Mouse (Mus musculus) c-Kit-positive CD71-negative TER-119-negative erythroid progenitor cells, embryonic 14.5 days (primary cell): ENCODE data around the gene Zfp512.
"Not testable (repeated sequence)": the region's sequence is repeated elsewhere in the genome, so short reads cannot be mapped to it uniquely, and the experiment has no call there.

ENCODE experiments used
- DNase-seq: peaks from one replicate; pipeline ENCODE4 v3.0.0-alpha.2; 2013; ENCODE audit warnings: low read depth

Gene Zfp512

DNA sequence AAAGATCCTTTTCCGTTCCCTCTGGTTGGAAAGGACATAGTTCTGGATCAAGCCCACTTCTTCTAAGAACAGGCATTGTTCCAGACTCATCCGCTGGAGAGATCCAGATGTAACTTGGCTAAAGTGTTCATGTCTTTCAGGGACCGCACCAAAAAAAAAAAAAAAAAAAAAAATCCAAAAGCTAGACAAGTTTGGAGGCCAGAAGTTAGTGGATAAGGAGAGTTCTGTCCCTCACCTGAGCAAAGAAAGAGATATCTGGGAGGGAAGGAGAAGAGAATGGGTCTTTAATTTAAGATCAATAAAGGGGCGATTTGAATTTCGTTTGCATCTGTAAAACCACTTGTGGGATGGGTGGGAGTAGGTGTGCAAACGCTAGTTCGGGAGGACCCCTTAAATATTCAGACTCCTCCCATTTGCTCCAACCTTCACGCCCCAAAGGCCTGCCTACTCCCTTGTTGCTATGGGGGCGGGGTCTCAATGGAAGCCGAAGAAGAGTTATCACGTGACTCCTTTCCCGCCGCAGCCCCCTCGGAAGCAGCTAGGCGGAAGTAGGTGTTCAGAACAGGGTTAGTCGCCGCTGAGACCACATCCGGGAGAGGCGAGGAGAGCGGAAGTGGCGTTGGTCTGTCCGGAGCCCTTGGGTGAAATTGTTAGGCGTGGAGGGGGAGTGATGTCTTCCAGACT, at the start of gene Zfp512:
Gene Zfp512, plus strand, starts transcription at position 554 of the 684 bp plus-strand sequence.
- peak; percentile 91 for DNase-seq

DNA sequence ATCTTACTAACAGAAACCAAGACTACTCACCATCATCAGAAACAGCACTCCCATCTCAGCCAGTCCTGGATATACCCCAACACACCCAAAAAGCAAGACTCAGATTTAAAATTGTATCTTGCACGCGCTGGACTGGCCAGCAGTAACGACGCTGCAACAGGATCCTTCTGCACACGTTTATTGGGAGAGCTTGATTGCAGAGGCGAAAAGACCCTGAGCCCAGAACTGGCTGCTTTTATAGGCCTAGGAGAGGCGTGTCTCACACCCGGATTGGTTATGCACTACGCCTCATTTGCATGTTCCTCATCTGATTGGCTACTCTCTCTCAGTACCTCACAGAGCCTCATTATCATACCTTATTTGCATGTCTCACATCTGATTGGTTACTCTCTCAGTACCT, 17.5 kb upstream of the Zfp512 start:
- DNase-seq = not testable (repeated sequence)

DNA sequence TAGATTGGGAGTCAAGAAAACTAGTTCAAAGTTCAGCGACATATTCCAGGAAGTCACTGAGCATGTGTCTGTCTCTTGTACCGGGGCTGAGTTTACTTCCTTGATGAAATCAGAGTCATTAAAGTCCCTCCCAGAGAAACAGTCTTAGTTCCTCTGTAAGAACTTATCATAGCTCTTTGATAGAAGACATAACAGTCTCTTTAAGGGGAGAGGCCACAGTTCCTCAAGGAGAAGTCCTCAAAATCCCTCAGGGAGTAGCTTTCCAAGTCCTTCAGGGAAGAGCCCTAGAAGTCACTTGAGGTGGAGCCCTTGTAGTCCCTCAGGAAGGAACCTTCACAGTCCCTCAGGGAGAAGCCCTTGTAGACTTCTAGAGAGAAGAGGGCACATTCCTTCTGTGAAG, 895 bp upstream of the Zfp512 start:
- DNase-seq = no peak

DNA sequence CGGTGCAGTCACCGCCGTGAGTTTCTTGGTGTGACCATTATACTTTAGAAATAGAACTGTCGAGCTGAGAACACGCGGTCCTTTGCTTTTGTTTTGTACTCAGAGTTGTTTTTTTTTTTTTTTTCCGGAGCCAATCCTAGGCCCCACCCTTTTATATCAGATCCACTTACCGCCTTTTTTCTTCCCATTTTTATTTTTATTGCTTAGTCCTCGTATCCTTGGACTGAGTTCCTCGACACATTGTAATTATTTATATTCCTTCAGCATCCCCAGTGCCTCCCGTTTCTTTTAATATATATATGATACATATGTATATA, 289 bp downstream of the Zfp512 start:
- DNase-seq = no peak

DNA sequence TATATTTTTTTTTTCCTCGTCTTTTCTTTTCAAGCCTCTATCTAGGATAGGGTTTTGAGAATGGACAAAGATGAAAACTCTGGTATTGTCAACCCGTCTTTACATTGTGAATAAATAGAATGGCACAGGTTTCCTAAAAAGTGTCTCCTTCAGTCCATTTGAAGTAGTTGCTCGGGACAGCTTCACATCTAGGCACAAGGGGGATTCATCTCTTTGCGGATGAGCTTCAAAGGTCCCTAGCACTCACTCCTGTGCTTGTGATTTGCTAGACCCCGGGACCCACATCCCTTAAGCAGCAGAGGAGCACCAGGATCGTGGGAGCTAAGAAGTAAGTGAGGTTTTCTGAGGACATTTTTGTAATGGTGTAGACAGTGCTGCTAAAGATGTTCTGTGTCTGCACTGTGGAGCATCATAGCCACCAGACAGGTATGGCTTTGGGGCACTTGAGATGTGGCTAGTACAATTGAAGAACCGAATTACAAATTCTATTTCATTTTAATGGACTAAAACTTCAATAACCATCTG, 717 bp downstream of the Zfp512 start:
- no peak for DNase-seq

DNA sequence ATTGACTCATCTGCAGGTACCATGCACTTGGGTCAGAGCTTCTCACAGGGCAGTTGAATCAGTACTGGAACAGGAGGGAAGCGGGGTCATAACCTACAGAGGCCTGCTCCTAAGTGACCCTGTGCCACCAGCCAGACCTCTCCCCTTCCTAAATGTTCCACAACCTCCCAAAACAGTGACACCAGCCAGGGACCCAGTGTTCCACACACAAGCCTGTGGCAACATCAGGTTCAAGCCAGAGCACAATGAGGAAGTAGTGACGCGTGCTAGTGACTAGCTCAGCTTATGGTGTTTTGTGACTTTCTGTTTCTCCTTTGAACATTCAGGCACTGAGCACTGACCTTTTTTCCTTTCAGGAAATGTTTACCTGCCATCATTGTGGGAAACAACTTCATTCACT, 15.6 kb downstream of the Zfp512 start:
- no peak for DNase-seq

DNA sequence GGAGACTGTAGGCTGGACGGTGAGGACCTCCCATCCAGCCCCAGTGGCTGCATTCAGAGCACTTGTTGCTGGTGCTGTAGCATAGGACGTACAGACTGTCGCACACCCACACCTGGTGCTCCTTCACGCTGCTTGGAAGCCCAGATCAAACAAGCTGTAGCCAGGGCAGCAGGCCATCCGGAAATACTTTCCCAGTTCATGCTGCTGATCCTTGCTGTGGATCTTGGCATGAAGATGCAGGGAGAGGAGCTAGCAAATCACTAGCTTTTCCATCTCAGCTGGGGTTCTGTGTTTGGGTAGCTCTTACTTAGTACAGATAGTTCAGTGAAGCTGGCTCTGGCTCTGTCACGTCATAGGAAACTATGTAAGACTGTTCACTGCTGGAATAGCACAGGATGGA, 17.5 kb downstream of the Zfp512 start:
- DNase-seq = no peak

DNA sequence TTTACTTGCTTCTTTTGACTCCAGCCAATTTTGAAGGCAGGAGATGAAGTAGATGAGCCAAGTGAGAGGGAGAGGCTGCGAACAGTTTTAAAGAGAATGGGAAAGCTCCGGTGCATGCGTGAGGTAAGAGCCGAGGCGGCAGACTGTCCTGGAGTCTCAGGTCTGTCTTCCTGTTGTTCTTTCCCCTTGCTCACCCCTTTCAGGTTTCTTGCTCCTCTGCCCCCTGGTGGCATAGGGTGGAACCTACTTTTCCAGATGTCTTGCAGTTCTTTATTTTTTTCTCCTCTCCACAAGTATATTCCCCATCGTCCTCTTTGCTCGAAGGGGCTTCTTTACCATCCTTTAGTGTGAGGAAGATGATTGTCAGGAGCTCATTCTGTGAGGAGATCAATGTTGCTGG, 18.1 kb downstream of the Zfp512 start:
- peak; percentile 57 for DNase-seq

DNA sequence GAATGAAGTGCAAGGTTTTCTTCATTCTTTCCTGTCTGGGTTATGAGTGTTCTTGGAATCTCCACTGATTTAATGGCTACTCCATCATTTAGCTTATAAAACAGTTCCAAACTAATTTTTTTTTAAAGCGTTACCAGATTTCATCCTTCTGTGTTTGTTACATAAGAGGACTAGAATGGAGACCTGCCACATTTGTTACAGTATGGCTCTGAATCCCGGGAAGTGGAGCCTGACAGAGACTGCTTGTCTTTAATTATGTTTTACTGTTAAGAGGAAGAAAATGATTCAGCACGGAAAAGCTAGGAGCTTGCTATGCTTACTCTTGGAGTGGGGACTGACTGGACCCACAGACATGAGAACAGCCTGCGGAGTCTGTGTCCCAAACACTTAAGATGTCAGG, 28.3 kb downstream of the Zfp512 start:
- DNase-seq = no peak

DNA sequence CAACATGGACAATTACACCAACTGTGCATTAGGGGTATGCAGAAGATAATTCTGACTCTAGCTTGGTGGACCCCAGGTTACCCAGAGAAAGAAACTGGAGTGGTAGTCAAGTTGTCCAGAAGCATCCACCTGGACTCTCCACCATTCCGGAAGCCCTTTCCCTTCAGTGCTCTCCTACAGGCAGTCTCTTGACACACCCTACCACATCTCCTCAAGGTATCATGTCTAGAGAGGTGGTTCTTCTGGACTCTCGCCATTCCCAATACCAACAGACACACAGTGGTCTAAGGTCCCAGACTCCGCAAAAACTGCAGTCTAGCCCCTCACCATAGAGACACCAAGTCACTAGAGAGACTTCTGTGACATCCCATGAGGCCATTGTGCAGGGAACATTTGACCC, 33.2 kb downstream of the Zfp512 start, which contains the start of gene 4930548H24Rik:
Gene 4930548H24Rik, plus strand, starts transcription at position 301 of the 400 bp plus-strand sequence.
- DNase-seq = no peak

DNA sequence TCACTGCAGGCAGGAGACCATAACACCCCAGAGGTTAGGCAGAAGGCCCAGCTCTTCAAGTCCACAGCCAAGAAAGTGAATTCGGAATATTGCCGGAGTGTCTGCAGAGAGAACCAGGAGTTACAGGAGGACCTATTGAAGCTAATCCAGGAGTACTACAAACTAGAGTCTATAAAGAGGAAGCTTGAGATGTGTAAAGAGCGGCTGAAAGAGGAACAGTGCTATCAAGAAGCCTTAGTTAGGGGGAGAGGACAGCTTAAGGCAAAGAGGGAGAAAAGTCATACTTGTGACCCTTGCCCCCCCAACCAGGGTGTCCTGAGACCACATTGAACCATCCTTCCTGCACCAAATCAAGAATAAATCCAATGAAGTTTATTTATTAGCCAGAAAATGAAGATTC, 35.7 kb downstream of the Zfp512 start:
- DNase-seq = no peak

DNA sequence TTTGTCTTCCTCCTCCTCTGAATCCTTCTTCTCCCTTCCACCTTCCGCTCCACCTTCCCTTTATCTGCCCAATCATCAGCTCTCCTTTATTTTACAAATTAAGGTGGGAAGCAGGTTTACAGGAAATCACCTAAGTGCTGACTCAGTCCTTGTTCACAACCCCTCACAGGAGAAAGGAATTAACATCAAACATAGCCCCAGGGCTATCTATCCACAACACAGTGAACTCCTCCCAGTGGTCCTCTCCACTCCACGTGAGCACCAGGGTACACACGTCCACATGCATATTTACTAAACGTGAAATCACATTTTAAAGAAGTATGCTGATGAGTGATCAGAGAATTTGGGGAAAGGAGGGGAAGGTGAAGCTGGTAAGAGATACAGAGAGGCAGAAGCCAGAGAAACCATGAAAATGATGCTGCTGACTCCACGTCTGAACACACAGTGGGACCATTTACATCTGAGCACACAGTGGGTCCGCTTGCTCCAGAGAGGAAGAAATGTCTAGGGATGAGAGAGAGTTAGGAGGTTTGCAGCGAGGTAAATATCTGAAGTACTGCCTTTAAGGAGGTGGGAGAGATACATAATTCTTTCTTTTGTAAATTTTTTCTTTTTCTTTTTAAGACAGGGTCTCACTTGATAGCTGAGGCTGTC, 37.0 kb downstream of the Zfp512 start:
- no peak for DNase-seq

DNA sequence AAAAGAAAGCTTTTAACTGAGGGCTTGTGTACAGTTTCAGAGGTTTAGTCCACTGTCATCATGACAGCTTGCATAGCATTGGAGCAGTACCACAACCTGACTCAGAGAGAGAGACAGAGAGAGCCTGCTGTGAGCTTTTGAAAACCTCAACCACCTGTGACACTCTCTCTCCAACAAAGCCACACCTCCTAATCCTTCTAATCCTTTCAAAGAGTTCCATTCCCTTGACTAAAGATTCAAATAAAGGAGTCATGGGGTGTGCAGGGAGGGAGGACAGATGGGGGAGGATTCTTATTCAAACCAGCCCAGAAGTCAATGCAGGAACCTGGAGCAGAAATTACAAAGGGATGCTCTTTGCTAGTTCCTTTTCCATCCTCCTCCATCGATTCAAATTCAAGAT, 39.8 kb downstream of the Zfp512 start:
- no peak for DNase-seq

DNA sequence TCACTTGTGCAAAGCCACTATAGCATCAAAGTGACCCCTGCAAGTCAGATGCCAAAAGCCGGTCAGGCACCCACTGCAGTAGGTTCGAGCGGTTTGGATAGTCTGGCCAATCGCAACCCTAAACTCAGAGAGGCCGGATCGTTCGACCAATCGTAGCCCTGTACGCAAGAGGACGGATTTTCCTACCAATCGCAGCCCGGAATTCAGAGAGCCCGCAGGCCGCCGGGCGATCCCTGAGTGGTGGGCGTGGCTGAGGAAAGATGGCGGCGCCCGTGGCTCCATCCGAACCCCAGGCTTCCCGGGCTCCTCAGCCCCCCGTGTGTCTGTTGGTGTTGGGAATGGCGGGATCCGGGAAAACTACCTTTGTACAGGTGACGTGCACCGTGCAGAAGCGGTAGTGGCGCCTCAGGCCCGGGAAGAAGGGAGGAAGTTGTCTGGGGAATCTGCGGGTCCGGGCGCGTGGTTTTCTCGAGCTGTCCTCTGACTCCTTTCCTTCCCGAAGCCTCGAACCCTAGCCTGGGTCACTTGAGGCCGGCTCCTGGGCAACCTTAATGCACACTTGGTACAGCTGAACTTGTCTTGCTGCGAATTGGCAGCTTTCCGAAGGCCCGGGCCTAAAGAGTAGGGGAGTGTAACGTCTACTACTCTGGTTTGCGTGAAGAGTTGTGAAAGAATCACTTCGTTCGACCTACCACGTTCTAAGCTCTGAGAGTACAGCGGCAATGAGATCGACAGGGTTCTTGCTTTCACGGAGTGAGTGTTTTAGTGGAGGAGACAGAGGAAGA, 42.5 kb downstream of the Zfp512 start, which contains the start of gene Gpn1:
Gene Gpn1, plus strand, starts transcription at position 229 of the 785 bp plus-strand sequence.
- DNase-seq = peak; percentile 84

DNA sequence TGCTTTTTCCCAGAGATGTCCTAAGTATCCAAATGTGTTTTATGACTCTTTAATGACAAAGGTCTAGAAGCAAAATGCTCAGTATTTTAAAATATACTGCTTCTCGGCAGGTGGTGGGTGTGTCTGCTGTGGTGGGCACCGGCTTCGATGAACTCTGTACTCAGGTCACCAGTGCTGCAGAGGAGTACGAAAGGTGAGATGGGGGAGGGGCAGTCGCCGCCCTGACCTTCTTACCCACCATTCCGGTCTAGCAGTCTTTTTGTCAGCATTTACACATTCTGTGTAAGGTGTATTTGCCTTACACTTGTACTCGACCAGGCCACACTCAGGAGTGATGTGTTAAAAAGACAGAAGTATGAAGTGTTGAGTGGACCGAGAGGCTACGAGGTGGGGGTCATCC, 52.6 kb downstream of the Zfp512 start:
- no peak for DNase-seq

DNA sequence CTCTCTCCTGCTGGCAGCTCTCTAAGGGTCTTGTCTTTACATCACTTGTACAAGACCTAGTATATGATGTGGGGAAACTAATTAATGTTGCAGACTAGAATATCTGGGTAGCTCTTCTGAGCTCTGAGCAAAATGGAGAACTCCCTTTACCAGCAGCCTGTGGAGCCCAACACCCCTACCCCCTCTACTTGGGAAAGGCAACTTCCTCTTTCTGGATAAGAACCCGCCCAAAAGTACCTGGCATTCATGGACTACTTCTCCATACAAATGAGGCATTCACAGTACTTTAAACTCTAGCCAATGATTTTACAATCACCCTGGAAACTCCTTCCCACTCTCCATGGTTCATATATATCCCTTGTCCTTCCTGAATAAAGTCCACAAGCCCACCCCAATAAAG, 60.2 kb downstream of the Zfp512 start:
- DNase-seq = no peak

DNA sequence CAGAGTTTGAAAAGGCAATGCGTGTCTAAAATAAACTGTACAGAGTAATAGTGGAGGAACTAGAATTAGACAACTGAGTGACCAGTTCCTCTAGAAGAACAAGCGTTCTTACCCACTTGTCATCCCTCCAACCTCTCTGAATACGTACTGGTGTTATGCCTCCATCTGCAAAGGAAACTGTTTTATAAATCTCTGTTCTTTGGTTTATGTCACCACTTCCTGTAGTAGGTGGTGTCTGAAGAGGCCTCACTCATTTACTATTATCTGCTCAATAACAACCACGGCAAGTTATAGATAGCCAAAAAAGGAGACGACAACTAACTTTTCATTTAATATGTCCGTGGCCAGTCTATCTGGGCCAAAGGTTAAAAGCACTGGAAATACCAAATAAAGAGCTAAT, 68.3 kb downstream of the Zfp512 start:
- DNase-seq = no peak

DNA sequence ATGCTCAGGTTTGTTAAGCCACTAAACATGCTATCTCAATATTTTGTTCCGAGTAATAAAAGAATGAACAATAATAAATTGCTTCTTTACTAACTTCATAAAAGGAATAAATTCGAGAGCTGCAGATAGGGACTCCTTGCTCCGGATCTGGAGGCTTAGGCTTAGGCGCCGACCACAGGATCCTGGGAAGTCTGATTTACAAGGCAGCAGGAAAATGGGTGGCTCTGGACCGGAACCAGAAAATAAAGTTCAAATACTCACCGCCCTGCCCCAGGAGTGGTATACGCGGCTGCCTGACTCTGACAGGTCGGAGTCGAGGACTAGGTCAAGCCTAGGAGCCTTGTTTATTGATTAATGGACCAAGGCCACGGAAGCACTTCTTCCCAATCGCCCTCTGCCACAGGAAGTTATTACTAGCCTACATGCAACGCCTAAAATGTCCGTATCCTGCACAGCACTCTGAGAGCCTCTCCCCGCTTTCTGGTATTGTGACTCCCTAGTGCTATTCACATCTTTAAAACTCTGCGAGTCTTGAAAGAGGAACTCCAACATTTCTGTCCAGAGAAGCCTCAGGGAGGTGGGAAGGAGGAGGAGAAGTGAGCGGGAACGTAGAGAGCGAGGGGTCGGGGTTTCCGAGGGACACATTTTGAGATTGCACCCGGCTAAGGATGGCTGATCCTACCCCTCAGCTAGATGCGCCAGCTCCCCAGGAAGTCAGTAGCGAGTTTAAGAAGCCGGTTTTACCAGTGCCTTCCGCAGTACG, 74.3 kb downstream of the Zfp512 start, which contains the start of gene Slc4a1ap:
Gene Slc4a1ap, plus strand, starts transcription at position 642 of the 763 bp plus-strand sequence.
- peak; percentile 73 for DNase-seq

DNA sequence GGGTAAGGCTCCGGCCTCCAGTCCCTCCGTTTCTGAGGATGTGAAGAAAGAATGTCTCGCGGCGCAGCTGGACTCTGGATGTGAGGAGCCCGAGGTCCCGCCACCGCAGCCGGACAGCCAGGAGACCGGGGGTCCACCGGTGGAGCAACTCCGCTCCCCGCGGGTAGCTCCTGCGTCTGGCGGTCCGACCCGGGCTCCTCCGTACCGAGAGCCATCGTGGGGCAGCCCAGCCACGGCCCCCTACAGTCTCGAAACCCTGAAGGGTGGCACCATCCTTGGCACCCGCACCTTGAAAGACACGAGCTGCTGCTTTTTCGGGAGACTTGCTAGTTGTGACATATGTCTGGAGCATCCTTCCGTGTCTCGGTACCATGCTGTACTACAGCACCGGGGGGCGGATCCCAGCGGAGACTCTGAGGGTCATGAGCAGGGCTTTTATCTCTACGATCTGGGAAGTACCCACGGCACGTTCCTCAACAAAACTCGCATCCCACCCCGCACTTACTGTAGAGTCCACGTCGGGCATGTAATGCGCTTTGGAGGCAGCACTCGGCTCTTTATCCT, 75.0 kb downstream of the Zfp512 start:
- no peak for DNase-seq

DNA sequence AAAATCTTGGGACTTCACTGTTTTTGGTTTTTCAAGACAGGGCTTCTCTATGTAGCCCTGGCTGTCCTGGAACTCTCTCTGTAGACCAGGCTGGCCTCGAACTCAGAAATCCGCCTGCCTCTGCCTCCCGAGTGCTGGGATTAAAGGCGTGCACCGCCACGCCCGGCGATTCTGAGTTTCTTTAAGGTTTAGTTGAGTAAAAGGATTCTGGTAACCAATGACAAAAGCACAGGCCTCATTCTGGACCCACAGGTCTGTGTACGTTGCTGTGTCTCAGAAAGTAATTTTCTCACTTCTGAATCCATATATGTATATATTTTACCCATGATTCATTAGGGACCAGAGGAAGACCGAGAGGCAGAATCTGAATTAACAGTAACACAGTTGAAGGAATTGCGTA, 75.5 kb downstream of the Zfp512 start, which contains the start of gene Supt7l:
Gene Supt7l, minus strand, starts transcription at position 101 of the 400 bp plus-strand sequence.
- not testable (repeated sequence) for DNase-seq

DNA sequence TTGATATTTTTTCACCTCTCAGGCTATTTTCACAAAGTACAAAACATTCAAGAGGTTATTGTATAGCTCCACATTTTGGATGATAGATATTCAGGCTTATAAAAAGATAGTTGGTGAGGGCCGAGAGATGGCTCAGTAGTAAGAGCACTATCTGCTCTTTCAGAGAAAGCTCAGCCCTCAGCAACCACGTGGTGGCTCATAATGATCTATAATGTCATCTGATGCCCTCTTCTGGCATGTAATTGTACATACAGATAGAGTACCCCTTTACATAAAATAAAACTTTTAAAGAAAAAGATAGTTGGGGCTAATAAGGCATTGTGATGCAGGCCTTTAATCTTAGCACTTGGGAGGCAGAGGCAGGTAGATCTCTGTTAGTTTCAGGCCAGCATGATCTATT, 76.3 kb downstream of the Zfp512 start:
- no peak for DNase-seq
